Mouse (Mus musculus): Measurements from ENCODE around the gene Myadm.
A peak's percentile ranks its signal among the peaks of the same experiment; 100 is the strongest.
"Not testable (repeated sequence)": the region's sequence is repeated elsewhere in the genome, so short reads cannot be mapped to it uniquely, and the experiment has no call there.

Myadm gene

GRCm38 (mm10) chr7:3290257-3291033 is 1.6 kb downstream of the Myadm start:
- peak; percentile 96 for DNase-seq (ENCODE audit: low spot score)

GRCm38 (mm10) chr7:3291197-3291596 is 2.3 kb downstream of the Myadm start:
- DNase-seq (ENCODE audit: low spot score), result no peak

- no peak for DNase-seq (ENCODE audit: low spot score)
These were observed 2.9 kb downstream of the Myadm start for GRCm38 (mm10) chr7:3291764-3292163.

- DNase-seq (ENCODE audit: low spot score), result not testable (repeated sequence)
These were observed 3.4 kb downstream of the Myadm start for GRCm38 (mm10) chr7:3292271-3292670.

GRCm38 (mm10) chr7:3292791-3293190 is 3.9 kb downstream of the Myadm start:
- peak; percentile 90 for DNase-seq (ENCODE audit: low spot score)

- no peak for DNase-seq (ENCODE audit: low spot score)
These were observed 5.9 kb downstream of the Myadm start for GRCm38 (mm10) chr7:3294794-3295193.

- no peak for DNase-seq (ENCODE audit: low spot score)
These were observed 6.6 kb downstream of the Myadm start for GRCm38 (mm10) chr7:3295321-3296110.

GRCm38 (mm10) chr7:3296711-3297110 is 7.8 kb downstream of the Myadm start:
- no peak for DNase-seq (ENCODE audit: low spot score)

- DNase-seq (ENCODE audit: low spot score), result no peak
These were observed 11.2 kb downstream of the Myadm start for GRCm38 (mm10) chr7:3299941-3300617.

GRCm38 (mm10) chr7:3300891-3301627 is 12.2 kb downstream of the Myadm start:
- no peak for DNase-seq (ENCODE audit: low spot score)

GRCm38 (mm10) chr7:3301628-3302555 is 13.0 kb downstream of the Myadm start:
- DNase-seq (ENCODE audit: low spot score), result peak; percentile 34

GRCm38 (mm10) chr7:3302556-3303275 is 13.8 kb downstream of the Myadm start:
- DNase-seq (ENCODE audit: low spot score), result no peak

- DNase-seq (ENCODE audit: low spot score), result peak; percentile 30
These were observed 14.4 kb downstream of the Myadm start for GRCm38 (mm10) chr7:3303276-3303781.

- DNase-seq (ENCODE audit: low spot score), result no peak
These were observed 14.9 kb downstream of the Myadm start for GRCm38 (mm10) chr7:3303789-3304188.

GRCm38 (mm10) chr7:3304298-3304697 is 15.4 kb downstream of the Myadm start:
- no peak for DNase-seq (ENCODE audit: low spot score)

- DNase-seq (ENCODE audit: low spot score), result no peak
These were observed 17.5 kb downstream of the Myadm start for GRCm38 (mm10) chr7:3306400-3306799.

- no peak for DNase-seq (ENCODE audit: low spot score)
These were observed 19.8 kb downstream of the Myadm start for GRCm38 (mm10) chr7:3308646-3309045.

GRCm38 (mm10) chr7:3310233-3310632 is 21.4 kb downstream of the Myadm start:
- DNase-seq (ENCODE audit: low spot score), result no peak

- DNase-seq (ENCODE audit: low spot score), result no peak
These were observed 24.7 kb downstream of the Myadm start for GRCm38 (mm10) chr7:3313571-3313970.

GRCm38 (mm10) chr7:3314121-3314520 is 25.2 kb downstream of the Myadm start:
- DNase-seq (ENCODE audit: low spot score), result no peak

All from ovary, postnatal 36 days (tissue).